Mouse (Mus musculus): ENCODE results near the gene Raly. TPM values are rescaled to one million over a fixed set of nuclear protein-coding genes. Genes with fewer than 3 reads are reported as not detected.

Raly gene
- total RNA-seq, 2 experiments from 2014 or later, result 99.4 to 101 TPM

DNA sequence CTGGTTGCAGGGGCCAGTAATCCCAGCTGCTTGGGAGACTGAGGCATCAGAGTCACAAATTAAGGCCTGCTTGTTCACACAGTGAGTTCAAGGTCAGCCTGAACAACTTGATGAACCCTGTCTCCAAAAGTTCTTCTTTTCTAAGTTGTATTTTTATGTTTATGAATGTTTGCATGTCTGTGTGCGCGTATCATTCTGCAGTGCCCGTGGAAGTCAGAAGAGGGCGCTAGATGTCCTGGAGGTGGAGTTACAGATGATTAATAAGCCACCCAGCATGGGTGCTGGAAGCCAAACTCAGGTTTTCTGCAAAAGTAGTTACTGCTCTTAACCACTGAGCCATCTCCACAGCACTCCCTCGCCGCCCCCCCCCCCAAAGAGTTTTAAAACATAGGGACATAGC lies 118.9 kb downstream of the Raly start:
- intact Hi-C loops (cut with DNase I), result no loop called here
- no peak for DNase-seq (ENCODE audit: low spot score in 2 of 2)

- intact Hi-C loops (cut with DNase I), result no loop called here
- DNase-seq (ENCODE audit: low spot score in 2 of 2), result no peak
Observed at GRCm38 (mm10) chr2:154915922-154916541, 125.1 kb downstream of the Raly start.

DNA sequence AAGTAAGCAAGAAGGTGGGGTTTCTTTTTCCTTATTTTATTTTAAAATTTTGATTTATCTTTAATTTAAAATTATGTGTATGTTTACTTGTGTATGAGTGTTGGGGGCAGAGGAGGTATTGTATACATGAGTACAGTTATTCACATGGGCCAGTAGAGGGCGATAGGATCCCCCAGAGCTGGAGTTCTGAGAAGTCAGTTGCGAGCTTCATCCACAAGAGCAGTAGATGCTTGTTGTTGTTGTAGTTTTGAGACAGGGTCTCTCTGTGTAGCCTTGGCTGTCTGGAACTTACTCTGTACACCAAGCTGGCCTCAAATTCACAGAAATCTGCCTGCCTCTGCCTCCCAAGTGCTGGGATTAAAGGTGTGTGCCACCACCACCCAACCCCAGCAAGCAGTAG lies 125.7 kb downstream of the Raly start:
- DNase-seq (ENCODE audit: low spot score in 2 of 2), result peak in 1 of 2 experiments; percentile 14
- intact Hi-C loops (cut with DNase I), result no loop called here

Other genes with a start within 250 kb of the Raly start
- gene 1700003F12Rik, start 244.0 kb upstream of the Raly start, total RNA-seq (2021), result 1 to 10 TPM in 1 of 2 experiments, not detected in 1; 1.4 TPM
- not detected for gene Actl10, start 239.3 kb upstream of the Raly start, total RNA-seq (2021)
- gene Necab3, start 232.2 kb upstream of the Raly start, total RNA-seq (2021), result 10 to 100 TPM; 82.5 to 88.7 TPM
- 10 to 100 TPM in 1 of 2 experiments, 1 to 10 TPM in 1; 8.8 to 10.1 TPM for gene E2f1, start 221.2 kb upstream of the Raly start, total RNA-seq (2021)
- 10 to 100 TPM; 11.4 to 14.1 TPM for gene Pxmp4, start 187.4 kb upstream of the Raly start, total RNA-seq (2021)
- 10 to 100 TPM; 12.1 to 13.1 TPM for gene Zfp341, start 177.8 kb upstream of the Raly start, total RNA-seq (2021)
- gene 4930519P11Rik, start 177.7 kb upstream of the Raly start, total RNA-seq (2021), result not detected
- 100 to 1,000 TPM; 215 to 218 TPM for gene Chmp4b, start 139.4 kb upstream of the Raly start, total RNA-seq (2021)
- not detected for gene Gm14214, start 21.1 kb upstream of the Raly start, total RNA-seq (2021)
- gene a, start 306 bp downstream of the Raly start, total RNA-seq (2021), result not detected
- gene Eif2s2, start 101.8 kb downstream of the Raly start, total RNA-seq (2021), result 10 to 100 TPM; 47.1 to 48.5 TPM
- under 1 TPM; 0.11 to 0.16 TPM for gene Gm14226, start 227.2 kb downstream of the Raly start, total RNA-seq (2021)

Data from left cerebral cortex, postnatal 25 days (tissue).